In the genomic region with DNA sequence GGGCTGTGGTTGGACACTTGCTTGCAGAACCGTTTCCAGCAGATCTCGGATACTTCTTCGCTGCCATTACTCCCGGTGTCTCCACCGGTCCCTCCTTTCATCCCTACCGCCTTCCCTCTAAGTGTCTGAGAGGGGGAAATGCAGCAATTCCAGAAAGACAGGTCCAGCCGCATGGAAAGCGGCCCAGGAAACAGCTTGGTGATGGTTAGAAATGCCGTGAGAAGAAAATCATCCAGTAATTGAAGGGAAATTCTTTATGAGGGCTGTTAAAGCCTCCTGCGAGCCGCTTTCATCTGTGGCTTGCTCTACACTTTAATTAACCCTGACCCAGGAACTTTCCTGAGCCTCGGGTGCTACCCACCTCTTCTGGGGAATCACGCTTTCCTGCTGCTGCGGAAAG, we compare ENCODE assay signal across 14 mouse cellular contexts.
A peak's percentile ranks its signal among the peaks of the same experiment; 100 is the strongest.
DNase-seq lines count a peak whose midpoint lies in the region; ATAC-seq and TF ChIP-seq lines count a peak whose summit lies in the region.
"Had no signal": no experiment of that assay in that cellular context is flagged by ENCODE, and none has a peak within 500 bp of the region (broad histone marks: within the 10 kb centered on the region; RNA-seq: fewer than 3 reads in every experiment).

No protein-coding gene starts in this region.

- H3K36me3 ChIP-seq in hindbrain, embryonic 12.5 days: no peaks in the 10 kb centered on the region
- H3K36me3 ChIP-seq in hindbrain, embryonic 16.5 days (ENCODE audit: control insufficient read depth, insufficient read depth, low read length): no peaks in the 10 kb centered on the region
- H3K36me3 ChIP-seq in E14TG2a.4 (ENCODE audit: insufficient read depth, low read length): peaks cover 19% of the 10 kb centered on the region
- no peaks in the 10 kb centered on the region for H3K36me3 ChIP-seq in embryonic facial prominence, embryonic 13.5 days
- H3K36me3 ChIP-seq in limb, embryonic 10.5 days: no peaks in the 10 kb centered on the region
- H3K36me3 ChIP-seq: embryonic facial prominence, embryonic 12.5 days; hindbrain, embryonic 15.5 days had no signal

- no peak overlapping the region for H3K27ac ChIP-seq in hindbrain, embryonic 12.5 days
- no peak overlapping the region for H3K27ac ChIP-seq in hindbrain, embryonic 16.5 days (ENCODE audit: low read depth, low read length)
- H3K27ac ChIP-seq in embryonic facial prominence, embryonic 13.5 days: peak overlapping the region; percentile 55; the same call in 1 of the 2 replicates
- peak overlapping the region; percentile 64 for H3K27ac ChIP-seq in limb, embryonic 10.5 days
- H3K27ac ChIP-seq: embryonic facial prominence, embryonic 12.5 days; hindbrain, embryonic 15.5 days; macrophage had no signal

- H3K4me3 ChIP-seq in hindbrain, embryonic 12.5 days: no peak overlapping the region
- no peak overlapping the region for H3K4me3 ChIP-seq in hindbrain, embryonic 16.5 days (ENCODE audit: low read length)
- peak overlapping the region; percentile 26; the same call in 1 of the 2 replicates for H3K4me3 ChIP-seq in E14TG2a.4 (replicated peaks; ENCODE audit: low read length)
- no peak overlapping the region for H3K4me3 ChIP-seq in embryonic facial prominence, embryonic 13.5 days
- peak overlapping the region; percentile 28 for H3K4me3 ChIP-seq in limb, embryonic 10.5 days
- H3K4me3 ChIP-seq: embryonic facial prominence, embryonic 12.5 days; hindbrain, embryonic 15.5 days had no signal

- 16% methylated on average over 14 of the region's 14 CpGs for WGBS in hindbrain, embryonic 12.5 days
- WGBS in hindbrain, embryonic 16.5 days: 11% methylated on average over 14 of the region's 14 CpGs
- WGBS in embryonic facial prominence, embryonic 13.5 days: 8% methylated on average over 14 of the region's 14 CpGs
- 2% methylated on average over 14 of the region's 14 CpGs for WGBS in limb, embryonic 10.5 days

- no peak overlapping the region for H3K9ac ChIP-seq in hindbrain, embryonic 12.5 days
- no peak overlapping the region for H3K9ac ChIP-seq in hindbrain, embryonic 16.5 days (ENCODE audit: low read depth, low read length)
- peak overlapping the region; percentile 52 for H3K9ac ChIP-seq in embryonic facial prominence, embryonic 13.5 days
- H3K9ac ChIP-seq: embryonic facial prominence, embryonic 12.5 days; hindbrain, embryonic 15.5 days had no signal

- TF ChIP-seq CTCF in E14TG2a.4 (conservative IDR thresholded peaks at IDR 0.05; ENCODE audit: low read length): no peak

- peak; percentile 61 for DNase-seq in limb, embryonic 10.5 days (ENCODE audit: low spot score)
- no peak for DNase-seq in adrenal gland, postnatal 36 days
- DNase-seq in ovary, postnatal 14 days (ENCODE audit: low spot score): no peak
- DNase-seq in layer of hippocampus, postnatal 25 days (ENCODE audit: extremely low spot score in 1 of 2, low spot score in 1 of 2): no peak
- DNase-seq: adrenal gland, postnatal 25 days; cerebellum, adult 18-20 months; right cerebral cortex, postnatal 14 days had no signal

- peak overlapping the region; percentile 31 for H3K4me2 ChIP-seq in hindbrain, embryonic 12.5 days (replicated peaks)
- no peak overlapping the region for H3K4me2 ChIP-seq in hindbrain, embryonic 16.5 days (ENCODE audit: low read length)
- peak overlapping the region; percentile 49 for H3K4me2 ChIP-seq in embryonic facial prominence, embryonic 13.5 days
- H3K4me2 ChIP-seq: embryonic facial prominence, embryonic 12.5 days; hindbrain, embryonic 15.5 days had no signal

- H3K9me3 ChIP-seq in hindbrain, embryonic 12.5 days (replicated peaks): no peaks in the 10 kb centered on the region
- H3K9me3 ChIP-seq in hindbrain, embryonic 16.5 days (ENCODE audit: control insufficient read depth, low read length): no peaks in the 10 kb centered on the region
- H3K9me3 ChIP-seq in E14TG2a.4 (ENCODE audit: low read length): no peaks in the 10 kb centered on the region
- no peaks in the 10 kb centered on the region for H3K9me3 ChIP-seq in embryonic facial prominence, embryonic 13.5 days
- H3K9me3 ChIP-seq in limb, embryonic 10.5 days (replicated peaks): no peaks in the 10 kb centered on the region
- H3K9me3 ChIP-seq: embryonic facial prominence, embryonic 12.5 days; hindbrain, embryonic 15.5 days had no signal

- H3K27me3 ChIP-seq in hindbrain, embryonic 12.5 days: peaks cover 25% of the 10 kb centered on the region
- peaks cover 4% of the 10 kb centered on the region; the same call in 1 of the 2 replicates for H3K27me3 ChIP-seq in hindbrain, embryonic 16.5 days (replicated peaks; ENCODE audit: control insufficient read depth, insufficient read depth, low read length)
- H3K27me3 ChIP-seq in E14TG2a.4 (ENCODE audit: insufficient read depth, low read length): no peaks in the 10 kb centered on the region
- 0 out of 2 replicates have a peak, but pooled peaks cover 2% of the 10 kb centered on the region for H3K27me3 ChIP-seq in embryonic facial prominence, embryonic 13.5 days
- H3K27me3 ChIP-seq in limb, embryonic 10.5 days (ENCODE audit: low read depth, poor library complexity, severe bottlenecking): 0 out of 2 replicates have a peak, but pooled peaks cover 5% of the 10 kb centered on the region
- H3K27me3 ChIP-seq: embryonic facial prominence, embryonic 12.5 days had no signal

- peaks cover 4% of the 10 kb centered on the region; the same call in 1 of the 2 replicates for H3K4me1 ChIP-seq in hindbrain, embryonic 12.5 days
- H3K4me1 ChIP-seq in hindbrain, embryonic 16.5 days (ENCODE audit: control insufficient read depth, insufficient read depth, low read depth, low read length): no peaks in the 10 kb centered on the region
- H3K4me1 ChIP-seq in E14TG2a.4 (replicated peaks; ENCODE audit: low read depth, low read length): peaks cover 70% of the 10 kb centered on the region
- peaks cover 17% of the 10 kb centered on the region for H3K4me1 ChIP-seq in embryonic facial prominence, embryonic 13.5 days
- peaks cover 44% of the 10 kb centered on the region for H3K4me1 ChIP-seq in limb, embryonic 10.5 days

- no peak for ATAC-seq in hindbrain, embryonic 12.5 days (ENCODE audit: low FRiP score)
- no peak for ATAC-seq in hindbrain, embryonic 16.5 days
- no peak for ATAC-seq in embryonic facial prominence, embryonic 13.5 days (ENCODE audit: insufficient number of reproducible peaks, insufficient read depth, low FRiP score, low TSS enrichment, low read depth)

Comparison
In these comparisons a context has a peak if more than half of its experiments do, and no peak if none do; other contexts are left out.
1. H3K27ac ChIP-seq: peak in embryonic facial prominence, embryonic 13.5 days (single experiment) and limb, embryonic 10.5 days (single experiment); none in hindbrain, embryonic 12.5 days (single experiment) and hindbrain, embryonic 16.5 days (single experiment).
2. H3K4me3 ChIP-seq: peak in E14TG2a.4 (single experiment) and limb, embryonic 10.5 days (single experiment); none in hindbrain, embryonic 12.5 days (single experiment), hindbrain, embryonic 16.5 days (single experiment) and embryonic facial prominence, embryonic 13.5 days (single experiment).